Mouse (Mus musculus): ENCODE results near the gene Lce1h.

GRCm38 (mm10) chr3:92764965-92765364, at the start of gene Lce1h:
- TF ChIP-seq POLR2A (IDR thresholded peaks at IDR 0.05; ENCODE audit: borderline replicate concordance, insufficient read depth, low read length) (no peak), CTCF (IDR thresholded peaks at IDR 0.05; ENCODE audit: borderline replicate concordance, insufficient read depth, low read depth, low read length) (no peak)
